Mouse (Mus musculus): Measurements from ENCODE around the gene Eva1b. TPM values are rescaled to one million over a fixed set of nuclear protein-coding genes. Genes with fewer than 3 reads are reported as not detected.

Eva1b gene
- polyA plus RNA-seq, 1 experiment from 2014 or later = 39.5 TPM

GRCm38 (mm10) chr4:126194916-126195315 is 47.4 kb downstream of the Eva1b start:
- 100% methylated on average over 4 of the region's 4 CpGs for WGBS
- no peak overlapping the region for H3K4me3 ChIP-seq
- peaks cover 18% of the 10 kb centered on the region for H3K4me1 ChIP-seq
- no peaks in the 10 kb centered on the region for H3K9me3 ChIP-seq
- peaks cover 61% of the 10 kb centered on the region for H3K36me3 ChIP-seq
- no peak for DNase-seq (ENCODE audit: low spot score)
- H3K27ac ChIP-seq = no peak overlapping the region
- no peaks in the 10 kb centered on the region for H3K27me3 ChIP-seq (ENCODE audit: insufficient read depth, poor library complexity, severe bottlenecking)

DNA sequence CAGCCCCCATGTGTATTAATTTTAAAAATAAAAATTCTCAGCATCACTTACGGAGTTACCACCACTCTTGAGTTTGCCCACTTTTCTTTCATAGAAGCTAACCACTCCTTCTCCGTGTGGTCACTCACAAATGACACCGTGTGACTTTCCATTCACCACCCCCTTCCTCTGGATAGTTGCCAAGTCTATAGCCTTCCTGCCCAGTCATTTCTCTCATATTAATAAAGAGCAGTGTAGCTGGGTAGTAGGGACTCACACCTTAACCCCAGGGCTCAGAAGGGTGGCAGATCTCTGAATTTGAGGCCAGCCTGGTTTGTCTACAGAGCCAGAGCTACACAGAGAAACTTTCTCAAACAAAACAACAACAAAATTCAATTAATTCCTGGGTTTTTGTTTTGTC is 49.9 kb downstream of the Eva1b start:
- Histone ChIP-seq H3K9me3 (no peaks in the 10 kb centered on the region), H3K4me3 (no peak overlapping the region), H3K36me3 (peaks cover 38% of the 10 kb centered on the region), H3K27me3 (ENCODE audit: insufficient read depth, poor library complexity, severe bottlenecking) (no peaks in the 10 kb centered on the region), H3K27ac (no peak overlapping the region), H3K4me1 (peaks cover 28% of the 10 kb centered on the region)
- DNase-seq (ENCODE audit: low spot score) = no peak
- WGBS = 71% methylated on average over 3 of the region's 3 CpGs

Other genes starting within 250 kb of the Eva1b start
- 0.30 and 0.53 TPM in 2 replicates for gene Csf3r, start 123.2 kb upstream of the Eva1b start, polyA plus RNA-seq (2016; fragmentation: Nextera tagmentation; extraction: Ambion mirVana)
- 142 and 157 TPM in 2 replicates for gene Mrps15, start 100.8 kb upstream of the Eva1b start, polyA plus RNA-seq (2016; fragmentation: Nextera tagmentation; extraction: Ambion mirVana)
- 8.2 and 9.1 TPM in 2 replicates for gene Oscp1, start 89.2 kb upstream of the Eva1b start, polyA plus RNA-seq (2016; fragmentation: Nextera tagmentation; extraction: Ambion mirVana)
- gene Lsm10, start 51.1 kb upstream of the Eva1b start, polyA plus RNA-seq (2016; fragmentation: Nextera tagmentation; extraction: Ambion mirVana) = 47.5 and 47.7 TPM in 2 replicates
- gene Stk40, start 43.8 kb upstream of the Eva1b start, polyA plus RNA-seq (2016; fragmentation: Nextera tagmentation; extraction: Ambion mirVana) = 37.7 and 39.0 TPM in 2 replicates
- 2.0 and 3.1 TPM in 2 replicates for gene Sh3d21, start 15.7 kb downstream of the Eva1b start, polyA plus RNA-seq (2016; fragmentation: Nextera tagmentation; extraction: Ambion mirVana)
- gene Thrap3, start 55.0 kb downstream of the Eva1b start, polyA plus RNA-seq (2016; fragmentation: Nextera tagmentation; extraction: Ambion mirVana) = 194 and 200 TPM in 2 replicates
- 49.1 and 74.8 TPM in 2 replicates for gene Map7d1, start 108.6 kb downstream of the Eva1b start, polyA plus RNA-seq (2016; fragmentation: Nextera tagmentation; extraction: Ambion mirVana)
- gene Trappc3, start 114.6 kb downstream of the Eva1b start, polyA plus RNA-seq (2016; fragmentation: Nextera tagmentation; extraction: Ambion mirVana) = 74.9 and 86.4 TPM in 2 replicates
- 3.3 and 3.7 TPM in 2 replicates for gene Col8a2, start 139.0 kb downstream of the Eva1b start, polyA plus RNA-seq (2016; fragmentation: Nextera tagmentation; extraction: Ambion mirVana)
- gene Adprhl2, start 174.0 kb downstream of the Eva1b start, polyA plus RNA-seq (2016; fragmentation: Nextera tagmentation; extraction: Ambion mirVana) = 53.1 and 68.9 TPM in 2 replicates
- gene Tekt2, start 177.9 kb downstream of the Eva1b start, polyA plus RNA-seq (2016; fragmentation: Nextera tagmentation; extraction: Ambion mirVana) = 0.47 and 0.62 TPM in 2 replicates